ENCODE assay signal across 12 mouse cellular contexts in the genomic region with DNA sequence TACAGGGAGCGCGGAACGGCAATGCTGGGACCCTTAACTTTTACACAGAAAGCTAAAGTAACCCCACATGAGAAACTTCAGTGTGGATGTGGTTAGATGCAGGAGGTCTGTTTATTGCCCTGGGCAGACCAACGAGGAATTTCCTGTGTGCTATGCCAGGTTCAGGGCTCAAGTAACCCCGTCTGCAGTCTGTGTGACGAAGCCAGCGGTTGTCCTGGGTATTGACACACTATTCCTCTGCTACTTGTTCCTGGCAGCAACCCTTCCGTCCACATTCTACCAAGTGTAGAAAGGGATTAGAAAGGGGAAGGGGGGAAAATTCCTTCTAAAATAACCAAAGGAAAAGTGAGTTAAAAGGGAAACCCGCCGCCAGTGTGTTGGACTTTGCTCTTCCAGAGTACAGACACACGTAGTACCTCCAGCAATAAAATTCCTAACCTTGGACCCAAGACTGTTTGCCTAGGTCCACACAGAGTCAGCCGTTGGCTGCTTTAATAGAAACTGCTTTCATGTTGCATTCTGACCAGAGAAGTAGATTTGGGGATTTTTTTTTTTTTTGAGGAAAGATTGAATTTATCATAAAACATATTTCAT.
DNase-seq lines count a peak whose midpoint lies in the region; ATAC-seq lines count a peak whose summit lies in the region.
"Had no signal": no experiment of that assay in that cellular context is flagged by ENCODE, and none has a peak within 500 bp of the region (broad histone marks: within the 10 kb centered on the region; RNA-seq: fewer than 3 reads in every experiment).

No protein-coding gene starts in this region.

- H3K9ac ChIP-seq in forebrain, embryonic 11.5 days (ENCODE audit: low read length) = no peak overlapping the region
- H3K9ac ChIP-seq in forebrain, embryonic 13.5 days = no peak overlapping the region
- H3K9ac ChIP-seq in embryonic facial prominence, embryonic 14.5 days (ENCODE audit: low read depth, low read length) = no peak overlapping the region
- no peak overlapping the region for H3K9ac ChIP-seq in intestine, embryonic 16.5 days (ENCODE audit: low read depth, low read length)
- H3K9ac ChIP-seq in limb, embryonic 12.5 days (replicated peaks) = no peak overlapping the region
- H3K9ac ChIP-seq in heart, embryonic 12.5 days = no peak overlapping the region
- H3K9ac ChIP-seq: heart, embryonic 13.5 days had no signal

- peak; percentile 8 for DNase-seq in forebrain, embryonic 11.5 days (ENCODE audit: low spot score)
- peak; percentile 83 for DNase-seq in embryonic facial prominence, embryonic 14.5 days (ENCODE audit: low spot score)
- no peak for DNase-seq in T-cell, adult 2 months (ENCODE audit: low spot score)
- no peak for DNase-seq in left cerebral cortex, postnatal 10 days (ENCODE audit: extremely low spot score in 1 of 2, low spot score in 2 of 2)
- DNase-seq: lung, postnatal 10 days had no signal

- H3K27me3 ChIP-seq in forebrain, embryonic 11.5 days (ENCODE audit: control insufficient read depth, insufficient read depth, low read length) = no peaks in the 10 kb centered on the region
- peaks cover 8% of the 10 kb centered on the region; the same call in 1 of the 2 replicates for H3K27me3 ChIP-seq in forebrain, embryonic 13.5 days
- no peaks in the 10 kb centered on the region for H3K27me3 ChIP-seq in embryonic facial prominence, embryonic 14.5 days (replicated peaks; ENCODE audit: control insufficient read depth, insufficient read depth, low read length)
- no peaks in the 10 kb centered on the region for H3K27me3 ChIP-seq in intestine, embryonic 16.5 days (replicated peaks; ENCODE audit: control insufficient read depth, insufficient read depth, low read length)
- 0 out of 2 replicates have a peak, but pooled peaks cover 3% of the 10 kb centered on the region for H3K27me3 ChIP-seq in limb, embryonic 12.5 days
- H3K27me3 ChIP-seq in heart, embryonic 12.5 days (replicated peaks) = 0 out of 2 replicates have a peak, but pooled peaks cover 10% of the 10 kb centered on the region

- intact Hi-C loops in left cerebral cortex, postnatal 10 days (cut with DNase I) = no loop called here

- no peak for ATAC-seq in forebrain, embryonic 11.5 days (replicated peaks; ENCODE audit: low FRiP score)
- no peak for ATAC-seq in forebrain, embryonic 13.5 days
- ATAC-seq in embryonic facial prominence, embryonic 14.5 days (ENCODE audit: low read depth) = peak; percentile 89
- ATAC-seq in intestine, embryonic 16.5 days = peak; percentile 98
- peak; percentile 28; the same call in 1 of the 2 replicates for ATAC-seq in limb, embryonic 12.5 days (ENCODE audit: insufficient number of reproducible peaks, insufficient read depth, low FRiP score, low TSS enrichment, low read depth)
- no peak for ATAC-seq in heart, embryonic 12.5 days (ENCODE audit: insufficient number of reproducible peaks, low FRiP score)

- H3K4me2 ChIP-seq in forebrain, embryonic 11.5 days (ENCODE audit: low read depth, low read length, severe bottlenecking) = no peak overlapping the region
- no peak overlapping the region for H3K4me2 ChIP-seq in forebrain, embryonic 13.5 days
- peak overlapping the region; percentile 34 for H3K4me2 ChIP-seq in embryonic facial prominence, embryonic 14.5 days (ENCODE audit: low read depth, low read length)
- no peak overlapping the region for H3K4me2 ChIP-seq in intestine, embryonic 16.5 days (ENCODE audit: low read depth, low read length)
- peak overlapping the region; percentile 39 for H3K4me2 ChIP-seq in limb, embryonic 12.5 days
- H3K4me2 ChIP-seq in heart, embryonic 12.5 days = no peak overlapping the region
- H3K4me2 ChIP-seq: heart, embryonic 13.5 days had no signal

- WGBS in forebrain, embryonic 11.5 days = 79% methylated on average over 12 of the region's 12 CpGs
- WGBS in forebrain, embryonic 13.5 days = 85% methylated on average over 12 of the region's 12 CpGs
- WGBS in embryonic facial prominence, embryonic 14.5 days = 32% methylated on average over 12 of the region's 12 CpGs
- 52% methylated on average over 12 of the region's 12 CpGs for WGBS in intestine, embryonic 16.5 days
- 29% methylated on average over 12 of the region's 12 CpGs for WGBS in limb, embryonic 12.5 days
- WGBS in heart, embryonic 12.5 days = 79% methylated on average over 12 of the region's 12 CpGs

- no peaks in the 10 kb centered on the region for H3K4me1 ChIP-seq in forebrain, embryonic 11.5 days (replicated peaks; ENCODE audit: control insufficient read depth, insufficient read depth, low read length)
- peaks cover 13% of the 10 kb centered on the region for H3K4me1 ChIP-seq in forebrain, embryonic 13.5 days
- peaks cover 22% of the 10 kb centered on the region for H3K4me1 ChIP-seq in embryonic facial prominence, embryonic 14.5 days (ENCODE audit: control insufficient read depth, insufficient read depth, low read length)
- H3K4me1 ChIP-seq in intestine, embryonic 16.5 days (ENCODE audit: control insufficient read depth, insufficient read depth, low read length) = peaks cover 10% of the 10 kb centered on the region
- H3K4me1 ChIP-seq in limb, embryonic 12.5 days (replicated peaks) = peaks cover 45% of the 10 kb centered on the region
- 0 out of 2 replicates have a peak, but pooled peaks cover 6% of the 10 kb centered on the region for H3K4me1 ChIP-seq in heart, embryonic 12.5 days (replicated peaks)
- H3K4me1 ChIP-seq: heart, embryonic 13.5 days had no signal

- no peak overlapping the region for H3K27ac ChIP-seq in forebrain, embryonic 11.5 days (ENCODE audit: low read depth, low read length)
- no peak overlapping the region for H3K27ac ChIP-seq in forebrain, embryonic 13.5 days
- H3K27ac ChIP-seq in embryonic facial prominence, embryonic 14.5 days (replicated peaks; ENCODE audit: low read depth, low read length) = peak overlapping the region; percentile 57; the same call in 1 of the 2 replicates
- H3K27ac ChIP-seq in intestine, embryonic 16.5 days (ENCODE audit: low read length) = peak overlapping the region; percentile 82
- H3K27ac ChIP-seq in limb, embryonic 12.5 days = peak overlapping the region; percentile 86
- H3K27ac ChIP-seq in heart, embryonic 12.5 days (ENCODE audit: poor library complexity, severe bottlenecking) = no peak overlapping the region
- H3K27ac ChIP-seq: heart, embryonic 13.5 days; hindbrain, postnatal 0 days had no signal

- H3K36me3 ChIP-seq in forebrain, embryonic 11.5 days (ENCODE audit: control insufficient read depth, insufficient read depth, low read length) = no peaks in the 10 kb centered on the region; the same call in 1 of the 2 replicates
- H3K36me3 ChIP-seq in forebrain, embryonic 13.5 days (ENCODE audit: poor library complexity, severe bottlenecking) = no peaks in the 10 kb centered on the region
- H3K36me3 ChIP-seq in embryonic facial prominence, embryonic 14.5 days (ENCODE audit: control insufficient read depth, insufficient read depth, low read length) = no peaks in the 10 kb centered on the region
- H3K36me3 ChIP-seq in intestine, embryonic 16.5 days (ENCODE audit: control insufficient read depth, insufficient read depth, low read length) = no peaks in the 10 kb centered on the region
- no peaks in the 10 kb centered on the region for H3K36me3 ChIP-seq in limb, embryonic 12.5 days
- H3K36me3 ChIP-seq in heart, embryonic 12.5 days = no peaks in the 10 kb centered on the region
- H3K36me3 ChIP-seq: G1E; heart, embryonic 13.5 days had no signal

- H3K4me3 ChIP-seq in forebrain, embryonic 11.5 days (ENCODE audit: low read depth, low read length) = no peak overlapping the region
- H3K4me3 ChIP-seq in forebrain, embryonic 13.5 days = no peak overlapping the region
- H3K4me3 ChIP-seq in embryonic facial prominence, embryonic 14.5 days (ENCODE audit: low read depth, low read length) = no peak overlapping the region
- H3K4me3 ChIP-seq in intestine, embryonic 16.5 days (ENCODE audit: low read length) = peak overlapping the region; percentile 17; the same call in 1 of the 2 replicates
- no peak overlapping the region for H3K4me3 ChIP-seq in limb, embryonic 12.5 days (replicated peaks)
- no peak overlapping the region for H3K4me3 ChIP-seq in heart, embryonic 12.5 days
- H3K4me3 ChIP-seq: heart, embryonic 13.5 days had no signal

- H3K9me3 ChIP-seq in forebrain, embryonic 11.5 days (ENCODE audit: control insufficient read depth, low read length) = no peaks in the 10 kb centered on the region
- H3K9me3 ChIP-seq in forebrain, embryonic 13.5 days (replicated peaks) = no peaks in the 10 kb centered on the region
- no peaks in the 10 kb centered on the region for H3K9me3 ChIP-seq in embryonic facial prominence, embryonic 14.5 days (ENCODE audit: control insufficient read depth, low read length)
- H3K9me3 ChIP-seq in intestine, embryonic 16.5 days (ENCODE audit: control insufficient read depth, low read length) = no peaks in the 10 kb centered on the region
- no peaks in the 10 kb centered on the region for H3K9me3 ChIP-seq in limb, embryonic 12.5 days
- no peaks in the 10 kb centered on the region for H3K9me3 ChIP-seq in heart, embryonic 12.5 days (replicated peaks)
- H3K9me3 ChIP-seq: heart, embryonic 13.5 days had no signal

Comparison
In these comparisons a context has a peak if more than half of its experiments do, and no peak if none do; other contexts are left out.
1. ATAC-seq: peak in embryonic facial prominence, embryonic 14.5 days (single experiment), intestine, embryonic 16.5 days (single experiment) and limb, embryonic 12.5 days (single experiment); none in forebrain, embryonic 11.5 days (single experiment), forebrain, embryonic 13.5 days (single experiment) and heart, embryonic 12.5 days (single experiment).
2. DNase-seq: peak in forebrain, embryonic 11.5 days (single experiment) and embryonic facial prominence, embryonic 14.5 days (single experiment); none in T-cell, adult 2 months (single experiment) and left cerebral cortex, postnatal 10 days (0 of 2).
3. H3K27ac ChIP-seq: peak in embryonic facial prominence, embryonic 14.5 days (single experiment), intestine, embryonic 16.5 days (single experiment) and limb, embryonic 12.5 days (single experiment); none in forebrain, embryonic 11.5 days (single experiment), forebrain, embryonic 13.5 days (single experiment) and heart, embryonic 12.5 days (single experiment).
4. H3K4me2 ChIP-seq: peak in embryonic facial prominence, embryonic 14.5 days (single experiment) and limb, embryonic 12.5 days (single experiment); none in forebrain, embryonic 11.5 days (single experiment), forebrain, embryonic 13.5 days (single experiment), intestine, embryonic 16.5 days (single experiment) and heart, embryonic 12.5 days (single experiment).